ENCODE assay signal across 17 mouse cellular contexts in the genomic region with DNA sequence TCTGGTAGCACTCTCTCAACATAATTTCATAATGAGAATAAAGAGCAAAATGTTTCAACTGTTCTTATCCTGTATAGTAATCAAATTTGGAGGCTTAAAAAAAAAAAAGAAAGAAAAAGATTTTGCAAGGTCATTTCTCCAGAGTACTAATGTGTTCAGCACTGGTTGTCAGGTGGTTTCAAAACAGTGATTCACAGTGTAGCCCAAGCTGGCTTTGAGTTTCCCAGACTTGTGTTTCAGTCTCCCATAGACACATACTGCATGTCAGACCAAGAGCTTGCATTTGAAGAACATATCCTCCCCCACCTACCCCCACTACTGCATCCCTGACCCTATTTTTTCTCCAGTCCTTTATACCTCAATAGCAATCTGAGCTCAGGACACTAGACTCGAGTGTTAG.
"Had no signal": no experiment of that assay in that cellular context is flagged by ENCODE, and none has a peak within 500 bp of the region (broad histone marks: within the 10 kb centered on the region; RNA-seq: fewer than 3 reads in every experiment).

No protein-coding gene starts in this region.

- DNase-seq: left cerebral cortex, postnatal 4 days; liver; liver, embryonic 13.5 days; liver, postnatal 0 days; lung, adult 18-20 months; lung, adult 2 months; lung, embryonic 14.5 days; lung, postnatal 10 days; lung, postnatal 14 days; lung, postnatal 36 days; lung, postnatal 4 days; midbrain, embryonic 14.5 days had no signal

- ATAC-seq: liver, embryonic 12.5 days; liver, postnatal 0 days; lung, postnatal 0 days; midbrain, embryonic 13.5 days; midbrain, embryonic 15.5 days; midbrain, embryonic 16.5 days had no signal
